Mouse (Mus musculus) frontal cortex, postnatal 36 days (tissue): Measurements from ENCODE around the gene Plpp3.

ENCODE experiments used
- DNase-seq, 2 experiments: peaks; one replicate each; pipeline ENCODE4 v3.0.0; 2022; ENCODE audit warnings: low spot score in 2 of 2

The Plpp3 gene

DNA sequence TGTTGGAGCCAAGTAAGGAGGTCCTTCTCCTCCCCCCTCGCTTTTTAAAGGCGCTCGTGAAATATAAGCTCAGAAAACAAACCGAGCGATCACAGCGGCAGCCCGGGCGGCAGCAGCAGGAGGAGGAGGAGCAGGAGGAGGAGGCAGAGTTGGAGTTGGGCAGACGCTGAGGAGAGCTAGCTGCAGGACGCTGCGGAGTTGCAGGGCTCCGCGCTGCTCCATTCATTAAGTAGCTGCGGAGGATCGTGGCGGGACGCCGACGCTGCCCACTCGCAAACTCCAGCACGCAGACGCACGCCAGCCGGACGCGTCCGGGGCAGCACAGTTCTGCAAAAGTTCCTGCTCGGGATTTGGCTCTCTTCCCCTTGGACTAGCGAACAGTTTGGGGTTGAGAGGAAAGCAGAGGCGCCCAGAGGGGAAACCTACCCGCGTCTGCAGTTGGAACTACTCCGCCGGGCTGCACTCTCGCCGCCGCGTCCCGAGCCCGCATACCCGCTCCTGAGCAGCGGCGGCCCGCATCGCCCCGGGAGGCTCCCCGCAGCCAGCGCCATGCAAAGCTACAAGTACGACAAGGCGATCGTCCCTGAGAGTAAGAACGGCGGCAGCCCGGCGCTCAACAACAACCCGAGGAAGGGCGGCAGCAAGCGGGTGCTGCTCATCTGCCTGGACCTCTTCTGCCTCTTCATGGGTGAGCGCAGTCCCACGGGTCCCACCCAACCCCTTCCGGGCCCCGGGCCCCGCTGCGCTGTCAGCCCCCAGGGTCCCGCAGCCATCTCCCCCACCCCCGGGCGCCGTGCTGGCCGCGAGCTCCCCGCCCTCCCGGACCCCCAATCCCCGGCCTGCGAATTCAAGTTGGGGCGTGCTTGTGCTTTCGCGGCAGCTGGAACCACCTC is at the start of gene Plpp3:
Gene Plpp3 (plus strand): TSS at position 72 of the 893 bp plus-strand sequence.
- DNase-seq: peak; percentile 82 to 83

DNA sequence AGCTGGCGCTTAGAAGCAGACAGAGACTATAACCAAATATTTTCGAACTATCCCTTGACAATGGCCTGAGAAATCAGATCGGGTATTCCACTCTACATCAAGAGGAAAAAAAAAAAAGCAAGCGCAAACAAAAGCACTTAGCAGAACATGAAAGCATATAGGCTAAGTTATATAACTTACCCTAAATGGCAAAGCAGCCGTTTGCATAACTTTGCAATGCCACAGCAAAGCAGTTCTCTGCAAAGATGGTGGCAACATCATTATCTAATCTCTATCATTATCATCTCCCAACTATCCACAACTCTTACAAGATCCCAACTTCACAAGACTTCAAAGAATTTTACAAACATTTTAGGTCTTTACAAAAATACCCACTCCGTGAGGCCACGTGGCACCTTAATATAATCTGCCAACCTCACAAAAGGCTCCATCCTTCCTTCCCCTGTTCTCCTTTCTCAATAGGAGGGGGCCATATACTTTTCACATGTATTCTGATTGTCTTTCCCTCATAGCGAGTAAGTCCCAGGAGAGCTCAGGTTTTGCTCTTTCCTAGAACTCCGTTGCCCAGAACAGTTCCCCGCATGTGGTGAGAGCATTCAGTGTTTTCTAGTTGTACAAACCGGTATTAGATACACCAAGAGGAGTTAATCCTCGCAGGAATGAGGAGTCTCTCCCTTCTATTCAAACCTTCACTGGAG is 49.1 kb upstream of the Plpp3 start:
- DNase-seq: peak in 1 of 2 experiments; percentile 42

DNA sequence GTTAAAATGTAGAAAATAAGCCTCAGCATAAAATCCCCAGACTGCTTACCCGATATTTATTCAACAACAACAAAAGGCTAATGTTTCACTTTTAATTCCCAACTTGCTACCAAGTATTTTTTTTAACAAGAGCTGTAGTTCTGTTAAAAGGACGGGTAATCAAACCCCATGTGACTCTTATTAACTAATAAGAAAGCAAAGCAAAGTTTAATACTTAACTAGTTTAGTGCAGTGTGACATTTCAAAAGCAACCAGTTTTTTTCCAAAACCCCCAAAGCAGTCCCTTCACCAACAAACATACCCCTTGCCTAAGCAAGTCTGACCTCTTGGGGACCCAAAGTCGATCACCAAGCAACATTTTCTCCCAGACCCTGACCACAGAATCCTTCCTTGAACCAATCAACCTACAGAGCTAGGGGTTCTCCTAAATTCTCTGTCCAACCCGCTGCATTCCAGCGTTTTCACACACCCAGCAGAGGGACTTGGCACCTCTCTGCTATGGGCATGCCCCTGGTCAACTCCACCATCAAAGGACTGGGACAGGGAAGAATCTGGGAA is 48.4 kb upstream of the Plpp3 start:
- DNase-seq: peak in 1 of 2 experiments; percentile 42

DNA sequence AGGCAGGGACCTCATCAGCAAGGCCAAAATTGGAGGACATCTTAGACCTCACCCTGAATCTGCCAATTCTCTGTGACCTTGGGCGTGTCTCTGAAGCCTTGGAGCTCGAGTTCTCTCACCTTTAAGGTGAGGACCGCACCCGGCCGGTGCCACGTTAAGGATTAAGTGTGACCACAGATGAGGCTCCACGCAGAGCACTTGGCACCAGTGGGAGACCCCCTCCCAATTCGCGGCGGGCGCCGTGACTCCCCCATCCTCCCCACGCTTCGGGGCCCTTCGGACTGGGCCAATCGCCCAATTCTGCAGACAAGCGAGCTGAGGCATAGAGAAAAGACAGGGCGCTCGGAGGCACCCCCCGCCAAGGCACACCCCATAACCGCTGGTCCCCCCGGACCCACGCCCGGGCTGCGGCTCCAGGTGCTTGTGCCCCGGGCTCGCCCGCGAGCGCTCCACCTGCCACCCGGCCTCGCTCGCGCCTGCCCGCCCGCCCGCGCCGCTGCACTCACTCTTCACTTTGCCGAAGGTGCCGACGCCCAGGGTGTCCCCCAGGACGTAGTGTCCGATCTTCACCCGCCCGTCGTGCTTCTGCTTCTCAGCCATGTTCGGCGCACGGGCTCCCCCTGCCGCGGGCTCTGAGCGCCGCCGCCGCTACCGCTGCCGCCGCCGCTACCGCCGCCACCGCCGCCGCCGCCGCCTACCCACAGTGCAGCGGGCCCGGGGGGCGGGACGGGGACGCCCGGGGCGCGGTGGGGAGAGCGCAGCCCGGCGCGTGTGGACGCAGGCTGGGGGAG is 47.8 kb upstream of the Plpp3 start, which contains the start of gene Prkaa2:
Gene Prkaa2 (minus strand): TSS at position 692 of the 791 bp plus-strand sequence.
- peak; percentile 74 to 77 for DNase-seq

DNA sequence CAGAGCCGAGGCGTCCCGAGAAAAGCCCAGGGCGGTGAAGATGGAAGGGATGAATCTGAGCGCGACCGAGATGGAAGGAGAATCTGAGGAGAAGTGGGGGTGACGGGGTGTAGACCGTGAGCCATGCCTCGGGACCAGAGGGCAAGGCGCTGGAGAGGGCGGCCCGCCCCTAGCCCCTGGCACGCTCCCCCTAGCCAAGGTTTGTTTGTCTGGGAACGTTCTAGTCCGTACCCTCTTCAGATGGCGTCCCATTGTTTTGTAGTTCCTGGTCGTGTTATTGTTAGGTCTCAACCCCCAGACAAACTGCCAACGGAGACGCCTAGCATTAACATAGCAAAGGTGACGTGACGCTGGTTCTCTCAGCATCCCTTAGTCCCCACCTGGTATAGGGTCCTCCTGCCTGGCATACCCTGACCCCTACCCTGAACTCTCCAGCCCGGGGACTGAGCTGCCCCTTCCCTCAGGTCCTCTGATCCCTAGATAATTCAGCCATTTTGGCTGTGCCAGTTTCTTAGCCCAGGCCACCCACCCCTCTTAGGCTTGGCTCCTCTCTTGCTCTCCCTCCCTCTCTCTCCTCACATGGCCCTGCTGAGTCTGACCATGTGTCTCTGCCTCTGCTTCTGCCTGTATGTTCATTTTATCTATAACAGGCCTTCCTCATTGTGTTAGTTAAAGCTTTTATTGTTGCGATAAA is 47.0 kb upstream of the Plpp3 start:
- peak; percentile 66 to 72 for DNase-seq

DNA sequence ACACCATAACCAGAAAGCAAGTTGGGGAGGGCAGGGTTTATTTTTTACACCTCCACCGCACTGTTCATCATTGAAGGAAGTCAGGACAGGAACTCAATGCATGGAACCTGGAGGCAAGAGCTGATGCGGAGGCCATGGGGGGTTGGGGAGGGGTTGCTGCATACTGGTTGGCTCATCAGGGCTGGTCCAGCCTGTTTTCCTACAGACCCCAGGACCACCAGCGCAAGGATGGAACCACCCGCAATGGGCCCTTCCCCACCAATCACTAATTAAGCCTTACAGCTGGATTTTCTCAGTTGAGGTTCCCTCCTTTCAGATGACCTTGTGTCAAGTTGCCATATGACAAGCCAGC is 46.5 kb upstream of the Plpp3 start:
- DNase-seq: no peak

DNA sequence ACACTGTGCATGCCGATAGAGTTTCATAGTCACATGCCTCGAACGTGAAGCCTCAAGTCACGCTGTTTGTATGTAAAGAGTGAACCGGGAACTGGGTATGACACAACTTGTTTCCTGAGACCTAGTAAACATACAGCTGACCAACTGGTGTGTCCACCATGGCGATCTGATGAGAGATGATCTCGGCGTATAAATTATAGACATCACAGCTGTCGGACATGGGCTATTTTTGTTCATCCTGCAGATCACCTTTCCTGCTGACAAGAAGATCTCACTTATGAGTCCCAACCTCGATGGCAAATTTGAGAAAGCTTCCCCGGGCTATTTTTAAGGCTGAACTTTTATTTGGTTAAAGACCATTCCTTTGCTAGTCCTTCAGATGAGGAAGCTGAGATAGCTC is 45.4 kb upstream of the Plpp3 start:
- no peak for DNase-seq

DNA sequence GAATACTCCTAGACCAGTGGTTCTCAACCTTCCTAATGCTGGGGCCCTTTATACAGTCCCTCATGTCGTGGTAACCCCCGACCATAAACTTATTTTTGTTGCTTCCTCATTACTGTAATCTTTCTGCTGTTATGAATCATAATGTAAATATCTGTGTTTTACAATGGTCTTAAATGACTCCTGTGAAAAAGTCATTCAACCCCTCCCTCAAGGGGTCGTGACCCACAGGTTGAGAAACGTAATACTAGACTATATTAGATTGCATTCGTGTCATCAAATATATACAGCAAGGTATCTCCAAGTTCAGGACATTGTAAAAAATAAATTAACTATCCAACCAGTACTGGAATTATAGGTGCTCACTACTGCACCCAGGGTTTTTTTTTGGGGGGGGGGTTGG is 44.1 kb upstream of the Plpp3 start:
- no peak for DNase-seq

DNA sequence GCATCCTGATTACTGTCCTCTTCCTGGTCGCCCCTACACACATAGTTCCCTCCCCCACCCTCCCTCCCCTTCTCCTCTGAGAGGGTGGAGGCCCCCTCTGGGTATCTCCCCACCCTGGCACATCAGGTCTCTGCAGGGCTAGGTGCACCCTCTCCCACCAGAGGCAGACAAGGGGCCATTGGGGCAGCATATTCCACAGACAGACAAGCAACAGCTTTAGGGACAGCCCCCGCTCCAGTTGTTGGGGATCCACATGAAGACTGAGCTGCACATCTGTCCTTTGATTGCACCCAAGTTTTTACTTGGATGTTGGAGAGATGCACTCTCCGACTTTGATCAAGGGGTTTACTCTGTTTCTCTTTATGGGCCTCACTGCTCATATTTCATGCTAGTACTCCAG is 43.7 kb upstream of the Plpp3 start:
- DNase-seq: no peak

DNA sequence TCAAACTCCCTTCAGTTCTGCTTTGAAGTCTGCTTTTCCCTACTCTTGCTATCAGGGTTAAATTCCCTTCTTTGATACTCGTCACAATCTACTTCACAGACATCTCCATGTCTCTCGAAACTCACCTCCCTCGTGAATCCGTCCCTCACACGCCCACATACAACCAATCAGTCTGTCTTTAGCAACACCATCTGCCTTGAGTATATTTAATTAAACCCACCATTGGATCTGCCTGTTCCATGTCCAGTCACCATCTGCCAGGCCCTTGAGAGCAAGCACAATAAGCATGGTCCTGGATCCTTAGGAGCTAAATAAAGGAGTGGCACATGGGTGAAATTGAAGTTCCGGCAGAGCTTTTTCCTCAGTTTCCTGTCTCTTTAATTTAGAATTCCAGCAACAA is 36.1 kb upstream of the Plpp3 start:
- DNase-seq: peak in 1 of 2 experiments; percentile 60

DNA sequence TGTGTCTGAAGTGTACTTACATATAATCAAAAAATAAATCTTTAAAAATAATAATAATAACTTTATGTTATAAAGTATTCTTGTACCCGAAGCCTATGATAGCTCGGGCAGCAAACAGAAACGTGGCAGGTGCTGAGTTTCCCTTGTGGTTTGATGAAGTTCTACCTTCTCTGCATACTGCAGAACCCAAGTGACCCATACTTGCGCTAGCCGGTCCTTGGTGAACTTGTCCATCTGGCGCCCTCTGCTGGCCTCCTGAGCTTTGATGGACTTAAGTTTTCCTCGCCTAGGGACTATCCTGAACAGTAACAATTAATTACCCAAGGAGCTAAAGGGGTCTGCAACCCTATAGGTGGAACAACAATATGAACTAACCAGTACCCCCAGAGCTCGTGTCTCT is 34.7 kb upstream of the Plpp3 start:
- peak in 1 of 2 experiments; percentile 58 for DNase-seq

DNA sequence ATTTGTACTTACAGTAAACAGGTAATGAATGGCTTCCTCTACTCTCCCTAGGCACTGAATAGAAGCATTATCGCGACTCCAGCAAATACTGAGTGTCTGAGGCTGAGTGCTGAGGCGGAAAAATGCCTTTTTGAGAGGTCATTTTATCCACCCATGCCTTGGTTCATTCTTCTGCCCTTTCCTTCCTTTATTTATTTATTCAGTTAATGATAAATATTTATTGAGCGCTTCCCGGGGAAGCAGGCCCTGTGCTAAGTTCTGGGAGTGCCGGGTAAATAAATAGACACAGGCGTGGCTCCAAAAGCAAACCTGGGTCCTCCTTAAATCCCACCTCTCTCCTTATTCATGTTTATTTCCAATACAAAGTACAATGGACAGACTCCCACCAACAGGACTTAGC is 27.9 kb upstream of the Plpp3 start:
- DNase-seq: no peak

DNA sequence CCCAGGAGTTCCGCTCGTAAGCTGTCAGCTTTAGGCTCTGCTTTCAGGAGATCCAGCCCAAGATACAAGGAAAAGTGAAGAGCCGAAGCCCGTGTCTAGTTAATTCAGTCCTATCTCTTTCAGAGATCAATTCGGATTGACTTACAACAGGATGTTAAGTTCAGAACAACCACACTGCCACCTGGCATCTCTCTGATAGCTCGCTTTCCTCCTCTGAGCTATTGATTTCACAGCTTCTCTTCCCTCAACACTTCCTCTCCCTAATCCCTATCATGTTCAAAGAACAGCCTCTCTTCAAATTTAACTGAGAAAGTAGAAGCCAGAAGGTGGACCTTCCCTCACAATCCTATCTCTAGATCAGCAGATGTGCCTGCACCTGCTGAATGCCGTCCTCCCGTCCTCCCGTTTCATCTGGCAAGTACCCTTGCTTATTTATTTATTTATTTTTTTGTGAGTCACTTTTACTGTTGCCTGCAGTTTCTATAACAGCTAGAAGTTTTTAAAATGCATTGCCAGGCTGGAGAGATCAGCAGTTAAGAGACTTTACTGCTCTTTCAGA is 25.3 kb upstream of the Plpp3 start:
- DNase-seq: no peak

DNA sequence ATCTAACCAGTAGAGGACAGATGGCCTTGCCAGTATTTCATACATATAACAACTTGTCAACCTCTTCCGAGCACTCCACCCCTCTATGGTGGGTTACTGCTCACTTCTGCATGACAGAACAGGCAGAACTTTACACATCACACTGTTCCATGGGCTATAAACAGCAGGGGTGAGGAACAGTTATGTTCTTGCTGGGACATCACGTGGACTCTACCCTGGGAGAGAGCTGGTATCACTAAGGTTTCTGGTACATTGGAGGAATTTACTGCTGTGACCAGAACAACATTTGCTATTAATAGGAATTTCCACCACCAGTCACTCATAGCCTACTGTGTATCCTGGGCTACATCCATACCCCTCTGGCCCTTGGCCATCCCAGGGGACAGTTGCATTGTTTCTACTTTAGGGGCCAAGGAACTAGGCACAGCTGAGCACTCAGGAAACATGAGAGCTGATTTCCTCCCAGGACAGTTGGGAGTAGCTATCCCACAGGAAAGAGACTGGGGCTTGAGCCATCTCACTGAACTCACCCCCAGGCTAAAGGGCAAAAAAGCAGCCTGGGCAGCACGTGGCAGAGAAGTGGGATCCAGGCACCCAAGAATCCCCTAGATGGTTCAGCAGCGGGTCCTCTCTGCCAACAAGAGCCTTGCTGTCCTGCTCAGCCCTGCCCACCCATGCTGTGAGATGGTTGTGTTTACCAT is 23.6 kb upstream of the Plpp3 start:
- no peak for DNase-seq

DNA sequence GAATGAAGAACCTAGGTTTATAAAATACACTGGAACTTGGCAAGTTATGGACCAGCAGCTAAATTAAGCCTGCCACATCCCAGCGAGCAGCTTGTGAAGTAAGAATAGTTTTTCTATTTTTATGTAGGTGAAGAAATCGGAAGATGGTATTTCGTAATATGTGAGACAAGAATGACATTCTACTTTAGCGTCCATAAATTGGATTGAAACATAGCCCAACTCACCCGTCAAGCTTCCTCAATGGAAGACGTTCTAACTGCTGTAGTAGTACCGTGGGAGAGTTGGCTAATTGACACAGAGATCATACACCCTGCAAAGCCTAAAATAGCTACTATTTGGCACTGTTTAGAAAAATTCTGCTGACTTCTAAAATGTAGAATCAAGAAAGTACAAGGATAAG is 7.7 kb upstream of the Plpp3 start:
- peak in 1 of 2 experiments; percentile 23 for DNase-seq

DNA sequence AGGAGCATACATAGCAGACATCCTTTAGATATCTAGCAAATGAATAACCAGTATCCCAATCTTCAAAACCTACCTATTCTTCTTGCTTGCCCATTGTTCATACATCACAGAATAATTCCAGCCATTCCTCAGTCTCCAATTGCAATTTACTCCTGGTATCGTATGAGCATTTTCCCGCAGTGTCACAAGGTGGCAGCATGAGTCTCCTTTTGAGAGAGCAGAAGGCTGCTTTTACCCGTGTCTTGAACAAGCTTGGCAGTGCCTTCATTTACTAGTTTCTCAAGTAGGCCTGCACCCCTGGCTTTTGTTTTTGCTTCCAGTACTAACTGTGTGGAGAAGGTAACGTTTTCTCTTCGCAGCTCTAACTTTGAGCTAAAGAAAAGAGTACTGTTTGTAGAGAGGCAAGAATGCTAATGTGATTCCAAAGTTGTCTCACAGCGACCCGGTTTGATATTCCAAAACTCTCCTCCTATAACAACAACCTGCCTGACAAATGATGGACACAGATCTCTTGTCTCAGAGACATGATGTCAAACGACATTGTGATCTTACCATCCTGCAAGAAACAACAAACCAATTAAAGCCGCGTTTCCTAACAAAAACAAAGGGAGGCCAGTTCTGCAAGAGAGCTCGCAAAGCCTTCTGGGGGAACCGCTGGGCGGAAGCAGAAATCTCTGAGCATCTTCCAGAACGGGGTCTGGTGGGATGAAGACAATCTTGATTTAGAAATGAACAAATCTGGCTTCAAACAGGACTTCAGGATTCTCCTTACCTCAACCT is 5.0 kb upstream of the Plpp3 start:
- DNase-seq: peak; percentile 72 to 88

DNA sequence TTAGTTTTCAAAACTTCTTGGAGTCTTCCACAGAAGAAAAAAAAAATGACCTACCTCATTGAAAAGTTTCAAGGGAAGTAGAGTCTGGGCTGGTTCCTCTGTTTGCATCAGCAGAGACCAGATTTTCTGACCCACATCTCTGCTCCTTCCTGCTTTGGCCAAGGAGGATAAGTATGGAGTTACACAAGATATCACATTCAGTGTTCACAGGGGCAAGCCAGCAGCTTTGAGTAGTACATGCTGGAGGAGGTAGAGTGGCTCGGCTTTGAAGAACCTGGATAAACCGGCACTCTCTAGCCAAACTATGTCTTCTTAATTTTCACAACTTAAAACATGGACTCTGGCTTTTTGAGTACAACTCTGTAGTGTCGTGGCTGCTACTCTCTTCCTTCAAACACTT is 3.9 kb upstream of the Plpp3 start:
- no peak for DNase-seq

DNA sequence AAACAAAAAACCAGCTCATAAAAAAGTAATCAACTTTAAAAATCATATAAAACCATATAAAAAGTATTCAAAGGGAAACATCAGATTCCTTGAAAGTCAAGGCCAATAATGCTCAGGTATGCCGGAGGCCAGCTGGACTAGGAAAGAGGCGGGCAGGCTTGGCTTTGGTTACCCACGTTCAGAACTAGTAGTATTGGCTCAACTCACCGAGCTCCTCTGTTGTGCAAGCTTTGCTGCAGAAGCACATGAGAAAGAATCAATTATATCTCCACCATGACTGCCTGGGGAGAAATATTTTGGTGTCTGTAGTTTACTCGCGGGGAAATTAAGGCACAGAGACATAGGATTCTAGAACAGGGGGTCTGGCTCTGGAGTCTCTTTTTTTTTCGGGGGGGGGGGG is 866 bp upstream of the Plpp3 start:
- DNase-seq: no peak

DNA sequence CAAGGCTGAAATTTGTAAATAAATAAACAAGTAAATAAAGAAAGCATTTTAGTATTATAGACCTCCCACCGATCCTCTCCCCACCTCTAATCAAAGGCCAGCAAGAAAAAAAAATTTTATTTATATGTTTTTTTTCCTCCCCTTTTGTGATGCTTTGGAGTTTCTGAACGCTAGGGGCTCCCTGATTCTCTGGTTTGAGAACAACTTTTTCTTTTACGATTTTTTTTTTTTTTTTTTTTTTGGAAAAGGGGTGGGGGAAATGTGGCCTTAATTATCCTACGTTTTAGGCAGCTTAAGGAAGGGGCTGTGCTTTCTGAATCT is 232 bp upstream of the Plpp3 start:
- no peak for DNase-seq

DNA sequence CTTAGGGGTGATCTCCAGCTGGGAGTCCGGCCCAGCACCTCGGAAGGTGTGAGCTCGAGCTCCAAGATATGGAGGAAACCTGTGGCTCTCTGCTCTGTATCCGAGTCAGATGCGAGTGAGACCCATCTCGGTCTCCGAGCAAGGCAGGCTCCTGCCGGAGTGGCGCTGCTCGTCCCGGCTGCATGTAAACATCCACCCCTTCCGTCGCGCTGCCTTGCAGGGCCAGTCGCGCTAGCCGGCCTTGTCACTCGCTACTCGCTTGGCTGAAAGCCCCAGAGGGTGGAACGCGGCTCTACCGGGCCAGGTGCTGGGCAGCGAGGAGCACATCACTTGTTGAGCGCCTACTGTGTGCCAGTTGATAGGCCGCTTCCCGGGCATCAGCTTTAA is 1.0 kb downstream of the Plpp3 start:
- peak; percentile 66 to 74 for DNase-seq
